Mouse (Mus musculus) telencephalon, adult 2 months (tissue): ENCODE measurements at regions not wholly inside any gene's neighbourhood (a gene's known extent, or its start where the extent isn't known, plus 50 kb on each side); places are given as distances from the start of the nearest gene placed in this dataset.

ENCODE experiments used
- DNase-seq: peaks from one replicate; pipeline ENCODE4 v3.0.0-alpha.2; 2011; ENCODE audit warnings: low read depth, low spot score

DNA sequence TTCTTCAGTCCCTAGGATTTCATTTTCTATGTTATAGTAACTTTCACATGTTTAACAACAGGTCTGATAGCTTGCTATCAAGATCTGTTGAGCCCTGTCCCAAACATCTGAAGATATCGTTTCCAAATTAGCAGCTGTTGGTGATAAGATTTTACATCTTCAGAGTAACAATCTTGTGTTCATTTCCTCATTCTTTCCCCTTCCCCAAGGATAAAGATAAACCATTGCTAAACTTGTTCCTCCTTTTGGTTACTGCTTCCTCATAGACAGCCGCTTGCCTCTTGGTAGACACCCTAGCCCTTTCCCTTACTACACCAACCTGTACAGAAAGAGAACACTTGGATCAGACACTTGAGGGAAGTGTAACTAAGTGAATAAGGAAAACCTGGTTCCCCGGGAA lies 58.6 kb downstream of the Kcnrg start:
- DNase-seq, result no peak

DNA sequence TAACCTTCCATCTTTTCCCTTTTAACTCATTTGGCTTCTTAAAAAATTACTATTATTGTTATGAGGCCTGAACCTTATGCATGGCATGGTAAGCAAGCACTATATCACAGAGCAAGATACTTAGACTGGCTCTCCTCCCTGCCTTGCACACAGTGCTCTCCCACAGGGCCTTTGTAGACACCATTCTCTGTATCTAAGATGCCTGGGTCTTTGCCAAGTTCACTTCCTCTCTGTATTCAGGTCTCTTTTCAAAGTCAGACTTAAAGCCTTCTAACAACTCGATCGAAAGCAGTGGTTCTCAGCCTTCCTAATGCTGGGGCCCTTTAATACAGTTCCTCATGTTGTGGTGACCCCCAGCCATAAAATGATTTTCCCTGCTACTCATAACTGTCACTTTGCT lies 65.9 kb downstream of the Kcnrg start:
- DNase-seq, result no peak

- no peak for DNase-seq
Observed at GRCm38 (mm10) chr14:61678107-61678506, 70.8 kb downstream of the Kcnrg start.

- peak; percentile 81 for DNase-seq
Observed at GRCm38 (mm10) chr14:61680818-61681707, 73.8 kb downstream of the Kcnrg start.

DNA sequence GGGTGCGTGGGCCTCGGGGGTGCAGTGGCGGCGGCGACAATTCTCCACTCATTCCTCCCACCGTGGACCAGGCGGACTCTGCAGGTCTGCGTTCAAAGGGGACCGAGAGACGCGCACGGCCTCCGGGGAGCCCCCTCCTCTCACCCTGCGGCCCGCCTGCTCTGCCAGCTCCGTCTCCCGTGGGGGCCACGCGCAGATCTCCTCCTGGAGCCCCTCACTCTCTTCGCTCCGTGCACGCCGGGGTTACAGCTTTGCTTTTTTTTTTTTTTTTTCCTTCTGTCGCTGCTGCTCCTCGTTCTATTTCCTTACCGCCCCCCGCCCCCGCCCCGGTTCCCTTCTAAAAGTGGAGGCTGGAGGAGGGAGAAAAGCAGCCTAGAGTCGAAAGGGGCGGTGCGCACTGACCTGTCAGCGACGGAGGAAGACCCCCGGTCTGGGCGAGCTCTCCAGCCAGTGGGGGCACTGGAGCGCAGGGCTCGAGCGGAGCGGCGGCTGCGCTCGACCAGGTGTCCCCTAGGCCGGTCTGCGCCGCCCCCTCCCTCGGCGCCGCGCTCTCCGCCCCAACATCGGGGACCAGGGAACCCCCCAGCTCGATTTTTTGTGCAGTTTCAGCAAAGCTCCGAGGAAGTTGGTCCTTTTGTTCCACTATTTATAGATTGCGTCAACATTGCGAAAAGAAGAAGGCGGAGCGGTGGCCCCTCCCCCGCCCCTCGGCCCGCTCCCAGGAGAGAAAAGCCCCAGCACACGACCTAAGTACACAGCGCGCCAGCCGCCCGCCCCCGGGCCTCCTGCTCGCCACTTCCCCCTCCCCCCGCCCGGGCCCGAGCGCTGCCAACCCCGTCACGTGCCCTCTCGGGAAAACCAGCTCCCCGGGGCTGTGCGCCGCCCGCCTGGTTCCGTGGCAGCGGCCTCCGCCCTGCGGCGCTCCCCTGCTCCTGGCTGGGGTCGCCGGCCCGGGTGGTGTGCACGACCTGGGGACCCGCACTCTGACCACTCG lies 74.7 kb downstream of the Kcnrg start:
- DNase-seq, result peak; percentile 84

GRCm38 (mm10) chr14:61682721-61683355 lies 75.6 kb downstream of the Kcnrg start:
- peak; percentile 41 for DNase-seq

DNA sequence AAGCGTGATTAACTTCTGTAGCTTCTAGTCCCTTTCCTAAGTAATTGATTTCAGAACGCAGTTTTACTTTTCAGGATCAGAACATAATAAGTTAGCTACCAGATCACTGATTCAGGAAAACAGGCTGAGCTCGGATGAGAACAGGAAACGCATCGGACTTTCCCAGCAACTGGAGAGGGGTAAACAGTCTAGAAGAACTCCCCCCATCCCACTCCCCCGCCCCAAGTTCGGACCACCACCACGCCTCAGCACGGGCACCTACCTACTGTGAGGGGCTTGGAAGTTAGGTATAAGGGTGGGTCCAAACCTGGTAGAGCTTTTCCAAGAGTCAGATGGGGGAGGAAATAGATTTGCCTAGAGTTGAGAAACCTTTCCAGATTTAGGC lies 76.1 kb downstream of the Kcnrg start:
- no peak for DNase-seq

- DNase-seq, result no peak
Observed at GRCm38 (mm10) chr14:61683791-61684411, 76.6 kb downstream of the Kcnrg start.

DNA sequence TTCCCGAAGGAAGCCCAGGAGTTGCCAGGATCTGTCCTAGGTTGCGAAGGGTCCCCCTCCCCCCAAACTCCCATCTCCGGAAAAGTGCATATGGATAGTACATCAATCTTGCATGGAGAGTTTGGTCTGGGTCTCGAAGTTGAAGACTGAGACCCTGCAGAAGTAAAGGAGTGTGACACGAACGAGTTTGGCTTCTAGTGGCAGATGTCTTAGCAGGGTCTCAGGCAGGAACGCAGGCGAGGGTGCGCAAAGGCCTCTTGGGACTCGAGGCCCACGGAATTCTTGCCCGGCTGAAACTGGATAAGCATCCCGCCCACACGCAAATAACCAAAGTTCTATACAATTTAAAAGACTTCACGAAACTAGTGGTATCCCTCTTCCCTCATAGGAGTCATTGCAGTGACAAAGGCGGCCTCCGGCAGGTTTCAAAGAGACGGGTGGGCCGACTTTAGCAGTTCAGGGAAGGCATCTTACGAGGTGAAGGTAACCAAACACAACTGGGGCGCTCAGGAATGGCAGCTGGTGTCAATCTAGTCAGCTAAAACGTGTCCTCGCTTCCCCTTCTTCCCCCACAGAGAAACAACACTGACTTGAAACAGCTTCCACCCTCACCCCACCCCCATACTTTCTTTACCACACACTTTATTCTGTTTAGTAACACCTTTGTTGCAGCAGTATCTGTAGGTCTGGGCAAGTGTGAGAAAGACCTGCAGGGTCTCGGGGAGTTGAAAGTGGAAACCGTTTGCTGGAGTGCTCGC lies 77.4 kb downstream of the Kcnrg start:
- no peak for DNase-seq

- no peak for DNase-seq
Observed at GRCm38 (mm10) chr14:61685231-61685800, 78.1 kb downstream of the Kcnrg start.

DNA sequence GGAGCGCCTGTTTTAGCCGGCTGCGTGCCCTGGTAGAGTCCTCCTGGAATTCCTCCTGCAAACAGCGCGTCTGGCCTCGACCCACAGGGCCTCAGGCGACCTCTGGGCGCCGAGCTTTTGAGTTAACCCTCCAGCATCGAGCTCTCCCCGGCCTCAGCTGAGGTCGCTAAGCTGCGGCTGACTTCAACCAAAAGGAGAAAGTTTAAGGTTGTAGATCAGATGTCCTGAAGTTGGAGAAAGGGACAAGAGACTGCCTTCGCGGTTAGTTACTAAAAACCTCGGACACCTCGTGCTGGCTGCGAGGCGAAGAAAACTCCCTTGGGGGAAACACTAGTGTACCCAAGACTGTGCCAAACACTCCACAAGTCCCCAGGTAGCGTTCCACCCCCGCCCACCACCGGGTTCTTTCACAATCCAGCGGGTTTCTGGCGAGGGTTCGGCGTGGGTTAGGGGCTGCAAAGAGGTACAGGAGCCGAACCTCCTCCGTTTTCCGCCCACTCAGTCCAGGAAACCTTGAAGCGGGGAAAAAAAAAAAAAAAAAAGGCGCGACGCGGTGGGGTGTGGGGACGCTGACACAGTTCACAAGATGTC lies 78.9 kb downstream of the Kcnrg start:
- no peak for DNase-seq

DNA sequence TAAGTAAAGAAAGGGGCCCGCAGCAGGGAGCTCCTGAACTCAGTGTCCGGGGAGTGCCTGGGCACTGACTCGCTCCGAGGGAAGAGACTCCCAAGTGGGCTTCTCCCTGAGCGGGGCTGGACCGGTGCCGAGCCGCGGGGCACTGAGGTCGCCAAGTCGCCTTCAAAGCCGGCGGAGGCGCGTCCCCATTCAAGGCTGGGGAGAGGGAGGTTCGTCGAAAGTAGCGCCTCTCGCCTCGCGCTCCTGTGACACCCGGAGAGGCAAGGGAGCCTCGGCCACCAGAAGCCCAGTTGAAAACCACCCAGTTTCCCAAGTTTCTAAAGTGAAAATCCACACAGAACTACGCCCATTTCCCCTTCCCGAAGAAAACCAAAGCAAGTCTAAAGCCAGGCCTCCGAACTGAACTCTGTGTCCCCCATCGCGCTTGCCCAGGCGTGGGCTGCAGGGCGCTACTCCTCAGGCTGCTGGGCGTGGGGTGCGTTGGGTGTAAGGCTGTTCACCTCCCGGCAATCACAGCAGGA lies 79.6 kb downstream of the Kcnrg start:
- DNase-seq, result no peak

DNA sequence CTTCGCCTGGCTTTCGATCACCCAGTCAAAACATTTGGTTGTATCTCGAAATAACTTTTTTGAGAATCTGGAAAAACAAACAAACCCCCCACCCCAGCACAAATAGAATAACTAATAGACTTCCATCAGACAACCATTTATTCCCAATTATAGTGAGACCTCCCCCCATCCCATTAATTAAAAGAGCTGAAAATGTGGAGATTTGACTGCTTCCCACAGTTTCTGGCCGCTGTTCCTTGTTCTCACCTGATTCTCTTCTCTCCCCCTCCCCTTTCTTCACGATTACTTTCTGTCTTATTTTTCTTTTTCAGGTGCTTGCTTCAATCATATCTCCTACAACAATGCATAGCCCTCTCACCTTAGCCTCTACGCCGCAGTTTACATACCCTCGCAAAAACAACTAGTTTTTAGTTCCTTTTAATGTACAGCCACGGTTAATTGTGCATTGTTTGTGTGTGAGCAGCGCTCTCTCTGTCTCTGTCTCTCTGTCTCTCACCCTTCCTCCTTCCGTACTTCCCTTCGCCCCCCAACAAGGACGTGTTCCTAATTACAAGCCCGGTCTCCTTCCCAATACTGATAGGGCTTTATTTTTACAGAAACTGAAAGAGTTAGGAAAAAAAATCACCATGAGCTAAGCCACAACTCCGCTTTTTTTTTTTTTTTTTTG lies 80.2 kb downstream of the Kcnrg start:
- DNase-seq, result no peak

- DNase-seq, result no peak
Observed at GRCm38 (mm10) chr14:61688013-61688520, 80.8 kb downstream of the Kcnrg start.

- no peak for DNase-seq
Observed at GRCm38 (mm10) chr14:61688666-61689065, 81.4 kb downstream of the Kcnrg start.

DNA sequence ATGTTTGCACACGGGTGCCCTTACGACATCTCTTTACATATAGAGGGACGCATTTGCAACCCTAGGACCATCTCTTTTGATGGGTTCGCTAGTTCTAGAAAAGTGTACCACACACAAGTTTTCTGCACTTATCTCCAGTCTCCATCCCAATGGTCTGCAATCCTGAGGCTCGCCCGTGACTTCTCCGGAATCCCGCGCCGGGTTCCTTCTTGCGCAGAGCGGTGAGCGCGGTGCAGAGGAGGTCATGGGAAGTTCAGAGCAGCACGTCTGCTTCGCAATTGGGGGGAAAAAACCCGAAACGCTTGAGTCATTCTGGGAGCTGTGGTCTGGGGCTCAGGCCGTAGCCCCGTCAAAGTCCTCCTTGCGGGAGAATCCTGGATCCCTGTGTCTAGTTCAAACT lies 82.0 kb downstream of the Kcnrg start:
- no peak for DNase-seq

- DNase-seq, result no peak
Observed at GRCm38 (mm10) chr14:61689776-61690175, 82.5 kb downstream of the Kcnrg start.

DNA sequence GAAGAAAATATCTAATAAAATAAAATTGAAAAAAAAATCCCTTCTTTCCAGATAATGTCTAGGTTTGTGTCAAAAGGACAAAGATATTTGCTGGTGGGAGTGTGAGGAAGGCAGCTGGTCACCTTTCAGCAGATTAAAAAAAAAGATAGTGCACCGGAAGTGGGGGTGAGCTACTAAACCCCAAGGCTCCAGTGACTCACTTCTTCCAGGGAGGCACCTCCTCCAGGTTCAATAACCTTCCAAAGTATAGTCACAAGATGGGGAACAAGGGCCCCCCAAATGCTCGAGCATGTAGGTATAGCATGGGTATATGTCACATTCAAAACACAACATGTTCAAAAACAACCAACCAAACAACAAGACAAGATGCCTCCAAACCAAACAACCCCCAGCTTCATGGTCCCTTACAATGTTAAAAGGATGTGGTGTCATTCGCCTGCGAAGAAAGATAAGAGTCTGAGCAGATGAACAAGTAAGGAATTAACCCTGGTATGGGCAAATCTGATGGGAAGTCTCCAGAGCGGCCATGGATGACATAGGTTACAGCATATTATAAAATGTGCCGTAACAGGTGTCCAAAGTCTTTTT lies 84.6 kb downstream of the Kcnrg start:
- no peak for DNase-seq

DNA sequence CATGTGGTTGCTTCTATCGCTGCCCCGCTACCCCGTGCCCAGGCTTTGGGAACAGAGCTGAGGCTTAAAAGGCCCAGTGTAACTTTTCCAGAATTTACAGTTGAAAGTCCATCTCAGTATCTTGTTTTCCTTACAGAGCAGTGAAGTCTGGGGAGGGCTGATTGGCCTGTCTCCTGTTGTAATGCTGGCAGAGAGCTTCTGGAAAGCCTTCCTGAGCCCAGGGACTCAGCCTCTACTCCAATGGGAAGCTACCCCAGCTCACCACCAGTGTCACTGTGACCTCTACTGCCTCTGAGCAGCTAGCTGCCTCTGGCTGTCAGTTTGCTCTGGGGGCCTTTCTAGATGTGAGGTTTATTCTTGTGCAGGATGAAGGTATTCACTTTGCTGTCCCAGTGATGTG lies 87.5 kb downstream of the Kcnrg start:
- no peak for DNase-seq
